Mouse (Mus musculus) cerebellum, adult 2 months (tissue): ENCODE results near the gene Pcsk4.

Experiments used
- CTCF ChIP-seq: fragments of 200-500 bp; IDR thresholded peaks from 2 replicates; pipeline ENCODE4 v1.5.1; 2011; ENCODE audit warnings: low read depth, mild to moderate bottlenecking, control low read depth, low read length, moderate library complexity, borderline replicate concordance; ENCODE audit not compliant: insufficient read depth
- POLR2A ChIP-seq: fragments of 200-500 bp; IDR thresholded peaks from 2 replicates; pipeline ENCODE4 v1.6.1; 2011; ENCODE audit warnings: low read length, control low read depth, borderline replicate concordance; ENCODE audit not compliant: insufficient read depth

GRCm38 (mm10) chr10:80342749-80343424 is 13.6 kb upstream of the Pcsk4 start:
- TF ChIP-seq POLR2A (no peak), CTCF (no peak)
